Mouse (Mus musculus) c-Kit-negative CD71-positive TER-119-positive erythroid progenitor cells, embryonic 14.5 days (primary cell): Measurements from ENCODE around the gene Rab11a.
A peak's percentile ranks its signal among the peaks of the same experiment; 100 is the strongest.
"Not testable (repeated sequence)": the region's sequence is repeated elsewhere in the genome, so short reads cannot be mapped to it uniquely, and the experiment has no call there.

Experiments used
- DNase-seq: peaks from one replicate; pipeline ENCODE4 v3.0.0-alpha.2; 2013; ENCODE audit warnings: low read depth, low spot score

Gene Rab11a

GRCm38 (mm10) chr9:64742453-64742852 is 4.9 kb upstream of the Rab11a start:
- DNase-seq: no peak

GRCm38 (mm10) chr9:64739001-64739400 is 1.4 kb upstream of the Rab11a start:
- no peak for DNase-seq

- peak; percentile 65 for DNase-seq
These were observed 736 bp downstream of the Rab11a start for GRCm38 (mm10) chr9:64736639-64737405.

GRCm38 (mm10) chr9:64736076-64736638 is 1.4 kb downstream of the Rab11a start:
- no peak for DNase-seq

- DNase-seq: not testable (repeated sequence)
These were observed 2.6 kb downstream of the Rab11a start for GRCm38 (mm10) chr9:64734992-64735391.

GRCm38 (mm10) chr9:64734166-64734565 is 3.4 kb downstream of the Rab11a start:
- no peak for DNase-seq

- no peak for DNase-seq
These were observed 6.5 kb downstream of the Rab11a start for GRCm38 (mm10) chr9:64731029-64731560.

- no peak for DNase-seq
These were observed 11.1 kb downstream of the Rab11a start for GRCm38 (mm10) chr9:64726454-64726853.

GRCm38 (mm10) chr9:64719526-64720163 is 17.9 kb downstream of the Rab11a start:
- DNase-seq: no peak

- DNase-seq: not testable (repeated sequence)
These were observed 27.3 kb downstream of the Rab11a start for GRCm38 (mm10) chr9:64710291-64710690.

- DNase-seq: no peak
These were observed 33.3 kb downstream of the Rab11a start for GRCm38 (mm10) chr9:64704073-64704840.

GRCm38 (mm10) chr9:64703420-64703965 is 34.1 kb downstream of the Rab11a start:
- no peak for DNase-seq

- DNase-seq: no peak
These were observed 34.6 kb downstream of the Rab11a start for GRCm38 (mm10) chr9:64702937-64703336.

GRCm38 (mm10) chr9:64702391-64702790 is 35.2 kb downstream of the Rab11a start:
- no peak for DNase-seq

- no peak for DNase-seq
These were observed 35.9 kb downstream of the Rab11a start for GRCm38 (mm10) chr9:64701651-64702050.

- DNase-seq: no peak
These were observed 36.9 kb downstream of the Rab11a start for GRCm38 (mm10) chr9:64700451-64701311.

GRCm38 (mm10) chr9:64698586-64698985 is 39.0 kb downstream of the Rab11a start:
- no peak for DNase-seq

GRCm38 (mm10) chr9:64697677-64698076 is 39.9 kb downstream of the Rab11a start:
- DNase-seq: no peak

GRCm38 (mm10) chr9:64697006-64697405 is 40.6 kb downstream of the Rab11a start:
- no peak for DNase-seq

- no peak for DNase-seq
These were observed 41.2 kb downstream of the Rab11a start for GRCm38 (mm10) chr9:64696404-64696803.
